Mouse (Mus musculus): ENCODE measurements at regions not wholly inside any gene's neighbourhood (a gene's known extent, or its start where the extent isn't known, plus 50 kb on each side); places are given as distances from the start of the nearest gene placed in this dataset.

DNA sequence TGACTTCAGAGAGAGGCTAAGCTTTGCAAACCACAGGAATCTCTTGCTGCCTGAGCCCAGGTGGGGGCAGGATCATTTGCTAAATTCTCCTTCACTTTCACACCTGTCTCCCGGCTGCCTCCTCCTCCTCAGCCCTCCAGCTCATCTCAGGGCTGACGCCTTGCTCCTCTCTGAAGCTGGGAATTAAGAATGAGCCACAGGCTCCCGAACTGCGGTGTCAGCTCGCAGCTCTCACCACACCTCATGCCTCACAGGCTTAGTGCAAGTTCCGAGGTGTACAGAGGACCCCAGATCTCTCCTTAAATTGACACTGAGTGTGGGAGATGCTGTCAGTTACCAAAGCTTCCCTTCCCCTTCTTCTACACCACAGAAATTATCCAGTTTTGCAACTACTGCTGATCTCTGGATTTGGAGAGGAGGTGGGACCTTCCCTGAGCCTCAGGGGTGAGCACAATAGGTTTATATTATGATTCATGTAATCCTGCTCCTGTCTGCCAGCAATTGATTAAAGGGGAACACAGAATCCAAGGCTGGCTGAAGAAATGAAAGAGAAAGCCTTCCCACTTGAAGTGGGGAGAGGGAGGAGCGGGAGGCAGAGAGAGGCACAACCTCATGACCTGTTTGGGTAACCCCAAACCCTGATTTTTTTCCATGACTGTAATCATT lies 456.6 kb upstream of the Tbx3 start:
- peak; percentile 20 to 29 for DNase-seq (ENCODE audit: low spot score in 2 of 2)

DNA sequence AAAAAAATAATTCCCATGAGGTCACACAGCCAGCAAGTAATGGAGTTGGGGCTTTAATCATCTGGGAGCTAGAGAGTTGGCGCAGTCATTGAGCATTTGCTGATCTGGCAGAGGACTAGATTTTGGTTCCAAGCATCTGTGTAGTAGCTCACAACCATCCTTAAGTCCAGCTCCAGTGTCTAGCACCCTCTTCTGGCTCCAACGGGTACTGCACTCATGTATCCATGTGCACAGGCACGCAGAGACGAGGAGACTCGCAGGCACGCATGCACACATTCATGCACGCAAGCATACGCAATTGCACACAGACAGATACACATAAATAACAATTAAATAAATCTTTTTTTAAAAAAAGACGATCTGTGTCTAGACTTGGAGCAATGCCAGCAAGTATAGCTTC lies 455.5 kb upstream of the Tbx3 start:
- DNase-seq (ENCODE audit: low spot score in 2 of 2): no peak

DNA sequence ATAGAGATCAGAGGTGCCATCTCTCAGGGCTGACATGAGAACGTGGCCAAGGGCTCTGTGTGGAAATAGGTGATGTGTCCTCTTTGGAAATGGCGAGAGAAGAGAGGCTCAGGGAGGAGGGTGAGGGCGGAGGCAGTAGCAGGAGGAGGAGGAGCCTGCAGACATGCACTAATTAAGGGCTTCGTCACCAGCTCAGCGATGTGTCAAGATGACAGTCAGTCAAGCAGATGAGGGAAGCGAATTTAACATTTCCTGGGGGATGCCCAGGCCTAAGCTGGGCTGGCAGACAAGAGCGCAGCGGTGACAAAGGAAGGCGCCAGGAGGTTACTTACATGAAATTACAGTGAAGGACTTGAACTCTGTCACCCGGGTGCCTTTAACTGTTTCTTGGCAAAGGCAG lies 455.1 kb upstream of the Tbx3 start:
- no peak for DNase-seq (ENCODE audit: low spot score in 2 of 2)

DNA sequence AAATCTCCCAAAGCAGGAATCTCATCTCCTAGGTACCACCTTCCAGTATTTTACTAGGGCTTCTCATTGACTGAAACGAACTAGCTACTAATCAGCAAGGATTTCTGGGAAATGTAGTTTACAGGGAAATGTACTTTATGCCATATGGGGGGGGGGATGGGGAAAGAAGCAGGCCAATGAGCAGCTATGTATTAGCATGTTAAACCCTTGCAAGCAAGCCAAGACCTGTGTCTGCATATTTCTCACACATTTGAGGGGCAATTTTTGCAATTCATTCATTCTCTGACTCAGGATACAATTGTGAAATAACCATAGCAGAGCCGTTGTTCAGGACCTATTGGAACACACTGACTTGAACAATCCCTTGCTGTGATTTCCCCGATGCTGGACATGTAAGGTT lies 454.3 kb upstream of the Tbx3 start:
- no peak for DNase-seq (ENCODE audit: low spot score in 2 of 2)

DNA sequence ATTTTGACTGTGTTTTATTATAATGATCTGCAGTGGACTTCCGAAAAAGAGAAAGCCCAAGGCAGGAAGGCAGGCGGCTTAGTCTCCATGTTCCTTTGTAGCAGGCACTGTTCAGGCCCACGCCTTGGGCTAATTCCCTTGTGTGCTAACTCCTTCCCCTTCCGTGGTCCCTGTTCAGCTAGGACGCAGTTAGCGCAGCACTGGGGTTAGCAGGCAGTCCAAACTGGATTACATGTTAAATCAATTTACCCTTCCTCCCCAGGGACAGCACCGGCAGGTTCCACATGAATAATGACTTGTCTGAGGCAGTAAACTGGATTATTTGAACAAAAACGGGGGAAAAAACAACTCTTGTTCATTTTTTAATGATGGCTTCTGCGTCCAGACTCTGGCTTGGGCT lies 453.4 kb upstream of the Tbx3 start:
- DNase-seq (ENCODE audit: low spot score in 2 of 2): no peak

DNA sequence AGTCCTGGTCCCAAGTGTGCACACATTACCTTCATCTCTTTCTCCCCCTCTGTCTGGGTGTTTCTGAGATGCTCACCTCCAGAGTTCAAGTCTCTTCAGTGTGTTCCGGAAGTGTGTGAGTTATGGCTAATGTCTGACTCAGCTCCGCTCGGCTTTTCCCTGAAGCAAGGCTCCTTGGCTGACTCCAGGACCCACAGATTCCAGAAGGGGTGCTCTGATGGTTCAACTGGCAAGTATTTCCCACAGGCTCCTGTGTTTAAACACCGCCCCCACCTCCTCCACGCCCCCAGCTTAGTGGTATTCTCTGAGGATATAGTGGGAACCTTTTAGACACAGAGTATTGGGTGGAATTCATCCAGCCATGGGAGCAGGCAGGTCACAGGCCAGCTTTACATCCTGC lies 441.8 kb upstream of the Tbx3 start:
- DNase-seq (ENCODE audit: low spot score in 2 of 2): no peak

DNA sequence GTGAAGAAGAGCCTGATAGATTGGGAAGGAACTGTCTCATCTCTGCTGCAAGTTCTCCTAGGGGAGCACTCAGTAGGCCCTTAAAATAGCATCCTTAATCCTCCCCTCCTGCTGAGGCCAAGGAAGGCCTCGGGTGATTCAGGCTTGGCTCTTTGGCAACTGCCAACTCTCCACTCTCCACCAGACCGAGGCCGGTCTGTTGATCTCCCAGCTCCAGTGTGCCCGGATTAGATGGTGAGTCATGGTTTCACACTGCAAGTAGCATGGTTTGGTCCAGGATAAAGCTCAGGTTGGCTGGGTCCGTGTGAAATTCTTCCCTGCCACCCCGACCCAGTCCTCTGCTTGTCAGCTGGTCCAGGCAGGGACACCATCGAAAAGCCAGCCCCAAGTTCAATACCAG lies 437.5 kb upstream of the Tbx3 start:
- DNase-seq (ENCODE audit: low spot score in 2 of 2): no peak

DNA sequence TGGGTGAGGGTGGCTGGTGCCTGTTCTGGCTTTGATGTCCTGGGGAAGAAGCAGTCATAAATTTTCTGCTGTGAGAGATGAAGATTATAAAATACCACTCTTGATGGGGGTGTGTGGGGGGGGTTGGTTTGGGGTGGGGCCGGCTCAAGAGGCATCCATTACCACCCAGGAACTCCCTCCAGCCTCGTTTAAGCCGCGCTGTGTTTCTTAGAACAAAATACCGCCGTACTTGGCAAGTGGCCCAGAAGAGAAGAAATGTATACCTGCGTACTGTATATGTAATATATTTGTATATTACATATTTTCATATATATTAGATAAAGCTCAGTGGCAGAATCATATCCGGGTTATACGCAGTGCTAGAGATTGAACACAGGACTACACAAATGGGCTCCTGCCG lies 434.6 kb upstream of the Tbx3 start:
- DNase-seq (ENCODE audit: low spot score in 2 of 2): no peak

DNA sequence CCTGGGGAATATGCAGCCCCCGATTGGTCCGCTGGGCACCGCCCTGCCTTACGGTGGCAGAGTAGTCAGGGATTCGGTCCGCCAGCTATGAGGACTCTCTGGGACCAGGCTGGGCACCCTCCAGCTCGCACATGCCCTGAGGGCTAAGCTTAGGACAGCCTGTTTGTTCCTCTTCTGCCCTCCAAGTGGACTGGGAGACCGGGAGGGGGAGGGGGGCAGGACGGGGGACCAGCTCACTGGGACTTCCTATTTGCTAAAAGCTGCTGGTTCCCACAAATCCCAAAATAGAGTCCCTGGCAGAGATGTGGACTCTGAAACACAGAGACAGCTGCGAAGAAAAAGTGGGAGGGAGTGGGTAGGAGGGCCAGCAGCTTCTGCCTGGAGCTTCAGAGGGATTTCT lies 423.6 kb upstream of the Tbx3 start:
- DNase-seq (ENCODE audit: low spot score in 2 of 2): peak; percentile 73 to 74

DNA sequence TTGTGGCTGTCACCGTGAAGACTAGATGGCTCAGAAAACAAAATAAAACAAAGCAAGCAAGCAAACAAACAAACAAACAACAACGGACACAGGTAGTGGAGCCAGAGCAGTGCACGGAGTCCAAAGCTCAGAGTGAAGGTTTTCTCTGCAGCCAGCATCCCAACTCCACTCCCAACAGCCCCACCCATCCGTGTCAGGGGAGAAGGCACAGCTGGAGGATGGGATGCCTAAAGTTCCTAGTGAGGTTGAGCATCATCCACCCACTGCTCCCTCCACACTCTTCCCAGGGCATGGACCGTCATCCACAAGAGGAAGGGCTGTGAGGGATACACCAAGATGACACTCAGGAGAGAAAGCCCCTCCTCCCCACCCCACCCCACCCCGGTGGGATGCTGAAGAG lies 421.8 kb upstream of the Tbx3 start:
- DNase-seq (ENCODE audit: low spot score in 2 of 2): no peak

DNA sequence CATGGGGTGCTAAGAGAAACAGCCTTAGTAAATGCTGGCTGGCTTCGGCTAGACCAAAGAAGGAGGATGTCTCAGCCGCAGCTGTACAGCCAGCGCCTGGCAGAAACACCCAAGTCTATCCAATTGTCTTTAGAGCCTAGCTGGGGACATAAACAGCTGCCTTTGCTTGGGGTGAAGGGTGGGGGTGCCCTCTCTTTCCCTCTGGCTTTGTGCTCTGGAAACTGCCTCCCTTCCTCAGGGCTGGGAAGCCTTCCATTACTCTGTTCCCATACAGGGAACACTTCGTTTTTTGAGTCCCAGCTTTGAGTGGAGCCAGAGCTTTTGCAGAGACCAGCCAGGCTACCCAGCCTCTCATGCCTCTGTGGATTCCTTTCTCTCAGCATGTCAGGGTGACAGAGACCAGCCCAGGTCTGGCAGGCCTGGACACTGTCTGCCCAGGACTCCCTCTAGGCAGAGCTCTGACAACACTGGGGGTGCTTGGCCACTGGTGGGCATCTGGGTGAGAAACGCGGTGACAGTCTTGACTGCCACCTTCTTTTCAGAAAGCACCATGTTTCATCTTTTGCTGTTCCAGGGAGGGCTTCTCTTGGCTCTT lies 421.2 kb upstream of the Tbx3 start:
- no peak for DNase-seq (ENCODE audit: low spot score in 2 of 2)

DNA sequence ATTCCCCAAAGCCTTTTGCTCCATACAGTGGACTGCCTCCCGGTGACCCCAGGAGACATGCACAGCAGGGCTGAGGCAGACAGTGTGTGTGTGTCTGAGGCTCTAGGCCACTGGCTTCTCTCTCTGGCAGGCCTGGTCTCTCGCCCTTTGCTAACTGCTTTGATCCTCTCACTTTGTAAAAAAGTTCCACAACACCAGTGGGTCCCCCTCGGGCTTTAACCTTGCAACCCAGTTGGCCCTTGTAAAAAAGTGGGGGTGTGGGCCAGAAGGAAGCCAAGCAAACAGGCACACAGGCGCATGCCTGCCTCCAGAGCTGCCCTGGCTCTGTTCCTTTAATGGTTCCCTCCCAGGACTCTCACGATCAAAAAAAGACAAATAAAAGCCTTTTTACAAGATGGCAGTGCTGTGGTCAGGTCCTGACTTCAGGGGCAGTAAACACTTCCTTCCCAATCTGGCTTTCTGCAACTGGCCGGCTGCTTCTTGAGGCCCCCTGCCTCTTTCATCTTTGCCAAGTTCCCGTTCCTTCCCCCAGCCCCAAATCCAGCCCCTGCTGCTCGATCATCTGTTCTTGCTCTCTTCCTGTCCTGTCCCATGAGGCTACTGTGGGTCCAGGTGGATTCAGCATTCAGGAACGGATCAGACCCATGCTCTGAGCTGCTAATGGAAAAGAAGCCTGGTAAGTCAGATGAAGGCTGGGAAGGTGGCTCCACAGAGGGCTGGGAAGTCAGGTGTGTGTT lies 419.0 kb upstream of the Tbx3 start:
- no peak for DNase-seq (ENCODE audit: low spot score in 2 of 2)

DNA sequence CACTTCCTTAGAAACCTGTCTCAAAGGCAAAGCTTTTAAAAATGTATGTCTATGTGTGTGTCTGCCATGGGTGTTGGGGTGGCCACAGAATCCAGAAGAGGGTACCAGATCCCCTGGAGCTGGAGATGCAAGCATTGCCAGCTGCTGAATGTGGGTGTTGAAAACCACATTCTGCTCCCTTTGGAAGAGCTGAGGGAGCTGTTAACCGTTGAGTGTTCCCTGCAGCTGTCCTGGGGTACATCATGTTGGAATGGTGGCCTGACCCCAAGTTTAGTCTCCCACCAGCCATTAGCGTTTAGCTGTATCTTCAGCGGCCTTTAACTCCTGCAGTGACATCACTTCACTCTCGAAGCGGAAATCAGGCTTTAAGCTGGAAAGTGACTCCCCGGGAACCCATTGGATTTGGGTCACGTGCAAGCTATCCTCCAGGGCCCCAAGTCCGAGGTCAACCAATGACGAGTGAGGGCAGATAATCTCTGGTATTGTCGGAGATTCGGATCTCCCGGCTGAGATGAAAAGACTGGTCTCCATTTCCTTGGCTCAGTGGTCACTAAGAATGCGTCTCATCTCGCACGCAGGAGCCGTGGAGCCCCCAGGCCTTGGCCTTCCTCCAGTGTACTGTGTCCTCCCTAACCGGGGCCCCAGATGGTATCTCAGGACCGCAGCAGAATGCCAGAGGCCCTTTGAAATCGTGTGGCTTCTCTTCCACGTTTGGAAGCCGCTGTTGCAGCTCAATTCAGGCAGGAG lies 412.9 kb upstream of the Tbx3 start:
- no peak for DNase-seq (ENCODE audit: low spot score in 2 of 2)

DNA sequence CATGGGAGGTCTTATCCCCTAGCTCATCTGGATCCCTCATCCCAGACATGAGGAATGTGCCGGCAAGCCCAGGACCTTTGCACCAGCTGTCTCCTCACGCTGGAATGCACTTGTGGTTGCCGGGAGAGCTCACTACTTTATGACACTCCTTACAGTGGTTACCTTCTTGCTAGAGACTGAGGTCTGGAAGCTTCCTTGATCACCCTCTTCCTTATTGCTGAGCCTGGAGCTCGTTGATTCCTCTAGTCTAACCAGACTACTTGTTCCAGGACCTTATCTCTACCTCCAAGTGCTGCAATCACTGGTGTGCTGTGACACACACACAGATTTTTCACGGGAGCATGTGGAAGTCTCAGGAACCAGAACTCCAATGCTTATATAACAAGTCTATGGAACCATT lies 411.6 kb upstream of the Tbx3 start:
- no peak for DNase-seq (ENCODE audit: low spot score in 2 of 2)

DNA sequence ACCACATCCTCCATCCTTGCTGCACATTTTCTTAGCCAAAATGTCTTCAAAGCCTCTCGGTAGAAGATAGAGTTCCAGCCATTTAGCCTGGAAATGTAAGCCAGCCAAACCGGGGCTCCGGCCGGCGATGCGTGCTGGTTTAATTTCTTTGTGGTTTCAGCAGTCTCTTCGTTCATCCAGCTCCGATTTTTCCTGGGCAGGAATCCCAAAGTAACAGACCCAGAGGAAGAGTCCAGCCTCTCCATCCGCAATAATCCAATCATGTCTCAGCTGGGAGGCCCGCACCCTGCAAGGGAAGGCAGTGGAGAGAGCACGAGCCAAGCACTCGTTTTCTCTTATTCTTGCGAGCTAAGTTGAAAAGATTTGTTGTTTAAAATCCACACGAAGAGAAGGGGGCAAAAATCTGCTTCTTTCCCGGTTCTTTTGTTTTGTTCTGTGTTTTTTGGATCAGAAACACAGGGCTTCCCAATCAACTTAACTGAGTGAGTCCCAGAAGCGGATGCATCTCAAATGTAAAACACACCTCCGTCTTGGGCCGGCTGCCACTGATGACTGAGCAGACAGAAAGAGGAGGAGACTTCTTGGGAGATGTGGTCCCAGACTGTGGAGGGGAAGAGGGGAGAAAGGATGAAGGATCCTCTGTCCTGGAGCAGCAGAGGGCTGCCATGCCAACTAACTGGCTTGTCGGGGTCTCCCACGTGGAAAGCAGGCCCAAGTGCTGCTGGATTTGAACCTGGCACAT lies 405.1 kb upstream of the Tbx3 start:
- peak; percentile 11 to 26 for DNase-seq (ENCODE audit: low spot score in 2 of 2)

DNA sequence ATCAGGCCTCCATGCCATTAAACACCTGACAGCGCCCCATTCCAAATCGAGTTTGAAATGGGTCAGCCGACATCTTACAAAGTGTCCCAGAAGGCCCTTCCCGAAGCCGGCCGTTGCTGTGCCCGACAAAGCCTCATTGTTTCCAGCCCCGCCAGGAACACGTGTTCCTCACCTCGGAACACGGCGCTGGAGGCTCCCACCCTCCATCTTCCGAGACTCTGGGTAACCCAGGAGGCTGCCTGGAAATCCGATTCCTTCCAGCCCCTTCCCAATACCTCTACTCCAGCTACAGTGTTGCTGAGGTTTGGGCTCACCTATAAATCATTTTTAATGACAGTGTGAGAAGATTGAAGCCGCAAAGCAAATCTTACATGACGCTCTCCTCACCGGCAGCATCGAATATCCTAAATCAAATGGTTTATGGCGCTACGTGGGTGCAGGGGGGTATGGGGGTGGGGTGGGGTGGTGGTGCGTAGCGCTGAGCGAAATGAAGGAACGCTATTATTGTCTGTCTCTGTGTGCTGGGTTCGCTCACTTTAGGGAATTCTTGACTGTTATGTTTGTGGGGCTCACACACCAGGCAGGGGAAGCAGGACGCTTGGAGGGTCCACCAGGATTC lies 399.1 kb upstream of the Tbx3 start:
- no peak for DNase-seq (ENCODE audit: low spot score in 2 of 2)

DNA sequence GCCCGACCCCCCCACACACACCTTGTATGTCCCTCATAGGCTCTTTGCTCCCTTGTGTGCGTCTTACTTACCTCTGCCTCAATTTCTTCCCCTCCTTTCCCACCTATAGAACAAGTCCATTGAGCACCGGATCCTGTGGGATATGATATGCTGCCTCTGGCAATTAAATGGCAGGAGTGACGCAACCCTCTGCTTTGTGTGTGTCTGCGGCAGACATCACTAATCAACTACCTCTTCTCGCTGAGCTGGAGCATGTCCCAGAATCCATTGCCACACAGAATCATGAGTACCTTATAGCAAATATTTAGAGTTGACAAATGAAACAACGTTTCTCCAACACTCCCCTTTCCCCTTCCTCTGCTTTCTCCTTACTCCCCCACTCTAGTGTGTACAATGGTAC lies 397.3 kb upstream of the Tbx3 start:
- no peak for DNase-seq (ENCODE audit: low spot score in 2 of 2)

DNA sequence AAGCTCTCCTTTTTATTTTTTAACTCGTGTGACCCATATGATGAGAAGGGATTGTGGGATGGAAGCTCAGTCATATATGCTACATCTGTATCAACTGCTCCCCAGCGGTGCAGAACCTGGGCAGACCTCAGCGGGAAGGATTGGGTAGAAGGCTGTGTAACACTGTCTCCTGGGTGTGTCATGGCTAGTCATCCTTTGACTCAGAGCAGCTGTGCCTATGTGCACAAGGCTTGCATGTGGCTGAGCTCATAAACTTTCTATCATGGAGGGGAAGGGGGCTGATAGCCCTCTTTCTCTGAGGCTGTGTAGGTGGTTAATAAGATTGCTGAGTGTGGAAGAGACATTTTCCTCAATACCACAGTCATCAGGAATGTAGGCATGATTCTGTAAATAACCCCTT lies 396.9 kb upstream of the Tbx3 start:
- DNase-seq (ENCODE audit: low spot score in 2 of 2): no peak

DNA sequence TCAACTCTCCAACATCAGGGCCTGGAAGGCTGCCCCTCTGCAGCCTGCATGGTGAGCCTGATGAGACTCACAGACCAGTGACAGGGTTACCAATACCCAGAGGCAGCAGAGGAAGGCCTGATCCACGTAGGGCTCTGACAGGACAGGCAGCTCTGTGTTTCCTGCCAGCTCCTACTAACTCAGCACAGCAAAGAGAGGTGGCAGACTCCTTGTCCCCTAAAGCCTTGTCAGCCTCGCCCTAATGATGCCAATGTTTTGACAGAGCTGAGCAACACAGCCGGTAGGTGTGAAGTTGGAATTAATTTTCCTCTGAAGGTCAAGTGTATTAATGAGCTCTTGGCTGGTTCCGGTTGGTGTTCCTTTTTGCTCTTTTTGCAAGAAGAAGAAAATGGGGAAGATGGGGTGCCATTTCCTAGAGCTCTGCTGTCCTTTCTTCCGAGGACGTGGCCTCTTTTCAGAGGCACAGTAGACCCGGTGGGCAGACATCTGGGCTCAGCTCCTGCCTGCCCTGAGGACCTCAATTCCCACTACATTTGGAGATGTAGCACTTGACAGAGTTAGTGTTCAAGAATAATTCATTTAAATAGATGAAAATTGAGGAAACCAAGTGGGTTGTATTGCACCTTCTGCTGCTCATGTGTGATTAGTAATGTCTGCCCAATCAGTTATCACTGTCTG lies 395.5 kb upstream of the Tbx3 start:
- DNase-seq (ENCODE audit: low spot score in 2 of 2): no peak

DNA sequence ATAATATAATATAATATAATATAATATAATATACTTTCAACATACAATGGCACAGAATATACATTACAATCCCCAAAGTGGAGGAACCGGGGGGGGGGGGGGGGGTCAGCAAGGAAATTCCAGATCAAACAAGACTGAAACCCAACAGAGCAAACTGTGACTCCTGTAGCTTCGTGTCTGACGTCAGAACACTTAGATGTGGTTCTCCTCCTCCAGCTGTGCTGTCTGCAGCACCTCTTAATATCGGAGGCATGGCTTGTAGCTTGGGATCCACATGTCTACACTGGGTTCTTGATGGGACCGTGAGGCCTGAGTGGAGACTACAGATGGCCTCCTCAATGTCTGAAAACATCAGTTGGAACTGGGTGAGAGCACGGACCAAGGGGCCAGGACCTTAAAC lies 390.3 kb upstream of the Tbx3 start:
- no peak for DNase-seq (ENCODE audit: low spot score in 2 of 2)

DNA sequence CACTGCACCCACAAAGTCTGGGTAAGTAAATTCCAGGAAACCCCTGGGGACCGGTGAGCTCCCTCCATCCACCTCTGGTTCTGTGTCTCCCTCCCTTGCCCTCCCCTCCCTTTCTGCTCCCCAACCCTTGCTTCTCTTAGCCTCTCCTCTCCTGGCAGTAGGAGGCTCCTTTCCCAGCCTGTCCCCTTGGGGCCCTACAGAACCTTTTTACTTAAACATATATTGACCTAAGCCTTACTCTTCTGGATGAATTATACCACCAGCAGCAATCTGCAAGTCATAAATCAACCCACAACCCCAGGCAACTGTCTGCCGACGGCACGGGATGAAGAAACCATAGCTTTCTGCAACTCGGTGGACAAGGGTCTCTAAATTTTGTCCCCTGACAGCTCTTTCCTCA lies 380.7 kb upstream of the Tbx3 start:
- no peak for DNase-seq (ENCODE audit: low spot score in 2 of 2)
